19 mouse cellular contexts compared by ENCODE assay signal in genomic region chr1:170056921-170057320, GRCm38 (mm10). TPM values are rescaled to one million over a fixed set of nuclear protein-coding genes. Genes with fewer than 3 reads are reported as not detected.
"Had no signal": no experiment of that assay in that cellular context is flagged by ENCODE, and none has a peak within 500 bp of the region (broad histone marks: within the 10 kb centered on the region; RNA-seq: fewer than 3 reads in every experiment).

No protein-coding gene starts in this region.

- H3K27me3 ChIP-seq: limb, embryonic 12.5 days; limb, embryonic 15.5 days; lung, embryonic 15.5 days; neural tube, embryonic 12.5 days; neural tube, embryonic 15.5 days; stomach, embryonic 15.5 days had no signal

- DNase-seq: layer of hippocampus, postnatal 36 days; liver, postnatal 0 days; retina, postnatal 1 day; right cerebral cortex, postnatal 25 days; spleen, adult 18-20 months; thymus, postnatal 25 days had no signal

- H3K27ac ChIP-seq: kidney, postnatal 0 days; left cerebral cortex, adult 2 months; limb, embryonic 12.5 days; liver, embryonic 14.5 days; lung, embryonic 15.5 days; neural tube, embryonic 12.5 days; neural tube, embryonic 15.5 days; stomach, embryonic 15.5 days had no signal

- ATAC-seq: liver, postnatal 0 days had no signal

- H3K4me1 ChIP-seq: stomach, embryonic 15.5 days had no signal

- H3K4me2 ChIP-seq: limb, embryonic 12.5 days; limb, embryonic 15.5 days; liver, embryonic 11.5 days; lung, embryonic 15.5 days; midbrain, embryonic 11.5 days; neural tube, embryonic 12.5 days; neural tube, embryonic 15.5 days; stomach, embryonic 15.5 days had no signal

- H3K9ac ChIP-seq: limb, embryonic 12.5 days; limb, embryonic 15.5 days; liver, embryonic 14.5 days; liver, postnatal 0 days; lung, embryonic 15.5 days; neural tube, embryonic 12.5 days; neural tube, embryonic 15.5 days; stomach, embryonic 15.5 days had no signal

- H3K9me3 ChIP-seq: limb, embryonic 15.5 days; lung, embryonic 15.5 days; neural tube, embryonic 12.5 days; neural tube, embryonic 15.5 days; stomach, embryonic 15.5 days had no signal

- H3K36me3 ChIP-seq: limb, embryonic 15.5 days; lung, embryonic 15.5 days; neural tube, embryonic 12.5 days; neural tube, embryonic 15.5 days had no signal

- H3K4me3 ChIP-seq: left cerebral cortex, adult 2 months; limb, embryonic 12.5 days; limb, embryonic 15.5 days; lung, embryonic 15.5 days; neural tube, embryonic 12.5 days; neural tube, embryonic 15.5 days; stomach, embryonic 15.5 days had no signal

RNA-seq across cellular contexts. Expression of gene Ddr2, which starts 53.6 kb away (rescaled TPM):
- total RNA-seq: megakaryocyte progenitor cell, adult 5-6 weeks; megakaryocyte-erythroid progenitor cell, adult 5-6 weeks had no signal
